Mouse (Mus musculus) heart, embryonic 10.5 days (tissue): ENCODE results near the gene 5730409E04Rik. TPM values are rescaled to one million over a fixed set of nuclear protein-coding genes. Genes with fewer than 3 reads are reported as not detected.

Source experiments
- DNase-seq: peaks from one replicate; pipeline ENCODE4 v3.0.0-alpha.2; 2017; ENCODE audit warnings: low spot score
- H3K27ac ChIP-seq: fragments of 300-500 bp; sonication (generic); 2 replicates; pipeline ENCODE4 v1.5.1; 2016; ENCODE audit warnings: mild to moderate bottlenecking
- H3K27me3 ChIP-seq: fragments of 300-500 bp; sonication (generic); 2 replicates; pipeline ENCODE4 v1.6.1; 2016; ENCODE audit warnings: mild to moderate bottlenecking; ENCODE audit not compliant: poor library complexity, insufficient read depth, severe bottlenecking
- H3K36me3 ChIP-seq: fragments of 300-500 bp; sonication (generic); 2 replicates; pipeline ENCODE4 v1.6.1; 2016; ENCODE audit warnings: mild to moderate bottlenecking, moderate library complexity
- H3K4me1 ChIP-seq: fragments of 300-500 bp; sonication (generic); 2 replicates; pipeline ENCODE4 v1.6.1; 2016; ENCODE audit warnings: mild to moderate bottlenecking
- H3K4me3 ChIP-seq: fragments of 300-500 bp; sonication (generic); 2 replicates; pipeline ENCODE4 v1.5.1; 2016; ENCODE audit warnings: mild to moderate bottlenecking, moderate library complexity
- H3K9me3 ChIP-seq: fragments of 300-500 bp; sonication (generic); 2 replicates; pipeline ENCODE4 v1.6.1; 2016; ENCODE audit warnings: mild to moderate bottlenecking, moderate library complexity
- WGBS: fragments of 180-500 bp; shearing (Covaris S2); methylation state at CpG from one replicate; pipeline ENCODE4 v1.1.7; 2016; 5-methylcytosine and 5-hydroxymethylcytosine counted together
- microRNA-seq: library from miRNA; unstranded; fragments of <30 nt; microRNA quantifications from one replicate; pipeline ENCODE4, GENCODE M21; 2017
- polyA plus RNA-seq: library from polyadenylated mRNA; unstranded; fragments of >200 nt; fragmentation: Nextera tagmentation; extraction: Ambion mirVana; gene quantifications from 2 replicates; pipeline ENCODE4 v1.2.1, GENCODE M21; 2016

The 5730409E04Rik gene
- polyA plus RNA-seq, 1 experiment from 2014 or later = 1.1 TPM

DNA sequence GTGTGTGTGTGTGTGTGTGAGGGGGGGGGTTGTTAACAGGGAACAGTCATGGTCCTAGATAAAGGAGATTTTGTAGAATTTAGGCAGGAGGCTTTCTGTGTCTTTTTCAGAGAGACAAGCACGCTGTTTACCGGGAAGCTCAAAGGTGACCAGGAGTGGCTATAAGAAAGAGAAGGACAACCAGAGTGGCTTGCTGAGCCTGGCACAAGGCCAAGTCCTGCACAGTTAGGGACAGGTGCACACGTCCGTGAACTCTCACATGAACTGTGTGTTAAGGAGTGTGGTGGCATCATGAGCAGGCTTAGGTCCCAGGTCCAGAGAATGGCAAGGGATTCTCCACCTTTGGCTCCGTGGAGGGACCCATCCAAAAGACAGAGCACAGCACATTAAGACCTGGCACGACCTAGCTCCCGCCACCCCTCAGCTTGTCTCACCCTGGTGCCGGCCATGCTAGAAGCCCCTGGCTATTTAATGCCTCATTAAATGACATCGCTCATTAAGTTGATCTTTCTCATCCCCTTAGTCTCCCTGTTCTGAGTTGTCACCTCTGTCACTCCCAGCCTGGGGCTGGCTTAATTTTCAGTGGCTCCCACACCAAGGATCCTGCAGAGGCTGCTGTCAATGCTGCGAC, 34.8 kb downstream of the 5730409E04Rik start:
- no peak for DNase-seq
- Histone ChIP-seq H3K27me3 (no peaks in the 10 kb centered on the region), H3K27ac (no peak overlapping the region), H3K9me3 (no peaks in the 10 kb centered on the region), H3K4me1 (no peaks in the 10 kb centered on the region), H3K4me3 (no peak overlapping the region), H3K36me3 (no peaks in the 10 kb centered on the region)
- 74% methylated on average over 10 of the region's 10 CpGs for WGBS

DNA sequence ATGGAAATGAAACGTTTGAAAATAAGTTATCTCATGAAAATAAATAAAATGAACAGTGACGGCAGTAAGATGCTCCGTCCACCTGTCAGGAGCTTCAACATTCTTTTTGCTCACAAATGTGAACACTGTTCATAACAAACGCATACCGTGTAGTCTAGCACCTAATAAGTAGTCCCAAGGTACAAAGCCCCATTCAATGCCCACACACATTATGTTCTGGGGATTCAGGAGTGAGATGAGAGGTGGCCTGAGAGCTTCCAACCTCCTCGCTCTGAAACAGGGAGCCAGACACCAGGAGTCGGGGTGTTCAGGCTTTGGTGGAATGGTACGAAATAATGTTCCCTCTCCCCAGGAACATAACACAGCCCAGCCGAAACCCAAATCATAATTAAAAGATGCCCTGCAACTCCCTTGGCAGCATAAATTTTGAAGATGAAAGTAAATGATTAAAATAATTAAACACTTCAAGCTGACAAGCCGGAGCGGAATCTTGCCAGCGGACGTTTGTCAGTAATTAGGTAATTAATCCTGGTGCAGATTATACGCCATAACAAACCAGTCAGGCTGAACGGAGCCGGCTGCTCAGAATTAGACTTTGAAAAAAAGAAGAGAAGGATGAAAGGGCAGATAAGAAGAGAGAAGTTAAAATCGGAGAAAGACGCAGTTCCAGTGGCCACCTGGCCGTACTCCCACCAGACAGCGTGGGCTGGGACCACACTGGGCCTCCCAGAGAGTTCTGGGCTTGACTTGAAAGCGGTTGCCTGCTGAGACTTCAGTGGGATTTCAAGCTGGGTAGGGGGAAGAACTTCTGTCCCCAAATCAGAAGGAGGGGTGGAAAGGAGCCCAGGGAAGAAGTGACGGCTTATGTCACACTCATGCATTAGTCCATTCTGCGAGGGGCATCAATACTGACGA, 38.6 kb downstream of the 5730409E04Rik start:
- Histone ChIP-seq H3K36me3 (no peaks in the 10 kb centered on the region), H3K4me1 (no peaks in the 10 kb centered on the region), H3K9me3 (no peaks in the 10 kb centered on the region), H3K4me3 (no peak overlapping the region), H3K27me3 (no peaks in the 10 kb centered on the region), H3K27ac (no peak overlapping the region)
- DNase-seq = no peak
- 60% methylated on average over 24 of the region's 24 CpGs for WGBS

DNA sequence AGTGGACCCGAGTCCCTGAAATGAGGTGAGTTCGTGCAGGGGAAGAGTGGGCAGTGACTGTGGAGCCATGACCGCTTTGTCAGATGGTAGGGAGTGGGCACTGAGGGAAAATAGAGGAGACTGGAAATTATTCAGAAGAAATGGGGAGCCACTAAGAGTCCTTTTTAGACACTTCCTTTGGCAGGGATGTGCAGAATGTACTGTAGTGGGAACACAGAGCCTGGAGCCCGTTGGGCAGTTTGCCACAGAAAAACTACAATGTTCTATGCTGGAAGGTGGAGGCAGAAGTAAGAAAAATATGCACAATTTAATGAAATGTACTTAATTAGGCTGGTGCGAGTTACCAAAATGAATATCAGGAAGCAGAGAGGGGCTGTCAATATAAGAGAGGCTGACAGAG, 43.5 kb downstream of the 5730409E04Rik start:
- Histone ChIP-seq H3K4me1 (no peaks in the 10 kb centered on the region), H3K27ac (no peak overlapping the region), H3K27me3 (no peaks in the 10 kb centered on the region), H3K36me3 (no peaks in the 10 kb centered on the region), H3K4me3 (no peak overlapping the region), H3K9me3 (no peaks in the 10 kb centered on the region)
- WGBS = 77% methylated on average over 5 of the region's 5 CpGs
- DNase-seq = no peak

DNA sequence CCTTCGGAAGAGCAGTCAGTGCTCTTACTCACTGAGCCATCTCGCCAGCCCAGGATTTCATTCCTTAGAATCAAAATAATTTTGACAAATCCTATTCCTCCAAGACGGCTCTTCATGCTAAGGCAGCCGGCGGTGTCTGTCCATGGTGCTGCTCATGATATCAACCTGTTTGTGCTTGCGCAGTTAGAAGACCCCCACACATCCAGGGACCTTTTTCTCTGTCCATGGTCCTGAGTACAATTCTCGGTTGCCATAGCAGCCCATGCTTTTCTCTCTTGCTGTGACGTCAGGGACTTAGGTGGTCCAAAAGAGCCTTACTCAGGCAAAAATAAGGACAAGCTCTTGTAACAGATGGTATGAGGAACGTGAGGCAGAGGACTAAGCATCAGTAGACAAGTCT, 45.7 kb downstream of the 5730409E04Rik start:
- no peaks in the 10 kb centered on the region for H3K9me3 ChIP-seq
- no peaks in the 10 kb centered on the region for H3K36me3 ChIP-seq
- no peaks in the 10 kb centered on the region for H3K27me3 ChIP-seq
- whole genome bisulfite sequencing = 6% methylated on average over 9 of the region's 9 CpGs
- peak; percentile 82 for DNase-seq
- no peaks in the 10 kb centered on the region for H3K4me1 ChIP-seq
- H3K4me3 ChIP-seq = no peak overlapping the region
- H3K27ac ChIP-seq = no peak overlapping the region

DNA sequence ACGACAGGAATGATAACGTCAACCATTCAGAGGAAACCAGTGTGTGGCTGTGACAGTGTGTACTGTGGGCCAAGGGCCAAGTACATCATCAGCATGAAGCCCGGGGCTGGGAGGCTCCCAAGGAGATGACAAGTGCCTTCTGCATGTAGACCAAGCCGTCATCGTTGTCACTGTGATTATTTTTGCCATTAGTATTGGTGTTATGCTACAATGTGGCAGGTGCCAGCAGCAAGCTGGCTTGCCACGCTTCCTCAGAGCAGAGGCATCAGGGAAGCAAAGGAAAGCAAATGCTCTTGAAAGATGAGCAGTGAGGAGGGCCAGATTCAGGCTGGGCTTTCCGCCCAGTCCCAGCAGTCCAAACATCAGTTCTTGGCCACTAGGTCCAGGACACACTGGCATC, 51.6 kb downstream of the 5730409E04Rik start:
- H3K36me3 ChIP-seq = no peaks in the 10 kb centered on the region
- no peak overlapping the region for H3K4me3 ChIP-seq
- no peaks in the 10 kb centered on the region for H3K9me3 ChIP-seq
- no peaks in the 10 kb centered on the region for H3K27me3 ChIP-seq
- no peaks in the 10 kb centered on the region for H3K4me1 ChIP-seq
- WGBS = 74% methylated on average over 7 of the region's 7 CpGs
- no peak overlapping the region for H3K27ac ChIP-seq
- no peak for DNase-seq

Small RNA genes within 50 kb of the gene (microRNA-seq; reads per million reads assigned to microRNA genes)
- not detected for gene Mir7119

Other genes starting within 250 kb of the 5730409E04Rik start
- gene Ago3, start 180.3 kb upstream of the 5730409E04Rik start, polyA plus RNA-seq = 11.6 and 14.5 TPM in 2 replicates
- gene Ago1, start 141.2 kb upstream of the 5730409E04Rik start, polyA plus RNA-seq = 2.4 and 3.4 TPM in 2 replicates
- 0.64 and 0.65 TPM in 2 replicates for gene Ago4, start 76.3 kb upstream of the 5730409E04Rik start, polyA plus RNA-seq
- 28.8 and 34.0 TPM in 2 replicates for gene Clspn, start 52.9 kb upstream of the 5730409E04Rik start, polyA plus RNA-seq
- 483 and 538 TPM in 2 replicates for gene Psmb2, start 67.8 kb downstream of the 5730409E04Rik start, polyA plus RNA-seq
- gene Tfap2e, start 126.4 kb downstream of the 5730409E04Rik start, polyA plus RNA-seq = not detected in 2 replicates
- 27.0 and 31.6 TPM in 2 replicates for gene Ncdn, start 143.6 kb downstream of the 5730409E04Rik start, polyA plus RNA-seq
- gene AU040320, start 143.7 kb downstream of the 5730409E04Rik start, polyA plus RNA-seq = 19.8 and 30.4 TPM in 2 replicates